Mouse (Mus musculus): ENCODE results near the gene Efhc1. TPM values are rescaled to one million over a fixed set of nuclear protein-coding genes. Genes with fewer than 3 reads are reported as not detected.

The Efhc1 gene
- total RNA-seq (2012; rRNA removed) (not detected in 2 replicates), polyA plus RNA-seq (2012; ENCODE audit: insufficient read depth in 1 of 2, insufficient read length in 2 of 2, low read depth in 1 of 2, low replicate concordance in 2 of 2, missing spikeins in 1 of 2) (not detected)

- Histone ChIP-seq H3K4me3 (ENCODE audit: control insufficient read depth in 1 of 2, insufficient read depth in 1 of 2, low read depth in 2 of 2, low read length in 2 of 2) (peak within 1 kb of the TSS; percentile 43 to 62), H3K9me3 (replicated peaks; ENCODE audit: insufficient read depth, low read length) (no peaks in the 10 kb centered on the region), H3K9ac (ENCODE audit: control insufficient read depth, low read depth, low read length, poor library complexity, severe bottlenecking) (peak within 1 kb of the TSS; percentile 7; the same call in 1 of the 2 replicates), H3K79me2 (ENCODE audit: control insufficient read depth, insufficient read depth, low read length, poor library complexity) (no peaks in the 10 kb centered on the region), H3K36me3 (ENCODE audit: control insufficient read depth in 1 of 2, insufficient read depth in 2 of 2, low read length in 2 of 2) (no peaks in the 10 kb centered on the region), H3K4me1 (ENCODE audit: control insufficient read depth in 1 of 2, insufficient read depth in 2 of 2, low read length in 2 of 2) (no peaks in the 10 kb centered on the region), H3K27me3 (ENCODE audit: control insufficient read depth in 1 of 2, insufficient read depth in 2 of 2, low read length in 2 of 2) (peaks cover 0 to 5% of the 10 kb centered on the region in 2 experiments; a peak in 2 of 4 replicates), H3K27ac (ENCODE audit: control insufficient read depth, low read depth, low read length) (no peak within 1 kb of the TSS)
- DNase-seq (ENCODE audit: low read depth, low spot score), result peak; percentile 68
- TF ChIP-seq POLR2A (IDR thresholded peaks at IDR 0.05; ENCODE audit: control insufficient read depth in 1 of 2, insufficient read depth in 1 of 2, low read depth in 1 of 2, low read length in 2 of 2, poor library complexity in 1 of 2), result no peak
- no peak for TF ChIP-seq MXI1 (IDR thresholded peaks at IDR 0.05; ENCODE audit: low read depth, low read length)
- TF ChIP-seq CHD1 (IDR thresholded peaks at IDR 0.05; ENCODE audit: low read depth, low read length), result no peak
- no peak for TF ChIP-seq ZNF384 (IDR thresholded peaks at IDR 0.05; ENCODE audit: low read depth, low read length)
- no peak for TF ChIP-seq MAZ (IDR thresholded peaks at IDR 0.05; ENCODE audit: low read depth, low read length)
- no peak for TF ChIP-seq TCF12 (IDR thresholded peaks at IDR 0.05; ENCODE audit: low read depth, low read length)
- TF ChIP-seq ZKSCAN1 (IDR thresholded peaks at IDR 0.05; ENCODE audit: low read depth, low read length), result no peak
- TF ChIP-seq RAD21 (IDR thresholded peaks at IDR 0.05; ENCODE audit: low read depth, low read length), result no peak
- no peak for TF ChIP-seq E2F4 (IDR thresholded peaks at IDR 0.05; ENCODE audit: borderline replicate concordance, low read depth, low read length)
- 0 out of 2 replicates have a peak, but pooled peaks have one; percentile 22 for TF ChIP-seq SIN3A (IDR thresholded peaks at IDR 0.05; ENCODE audit: low read length)
- TF ChIP-seq BHLHE40 (IDR thresholded peaks at IDR 0.05; ENCODE audit: borderline replicate concordance, low read depth, low read length), result no peak
- peak; percentile 63 for TF ChIP-seq NRF1 (IDR thresholded peaks at IDR 0.05; ENCODE audit: insufficient read depth, low read depth, low read length, poor library complexity, severe bottlenecking)
- TF ChIP-seq JUND (IDR thresholded peaks at IDR 0.05; ENCODE audit: low read depth, low read length), result no peak
Measured at GRCm38 (mm10) chr1:20951300-20951763, at the start of gene Efhc1. Gene Efhc1, plus strand, starts transcription at chr1:20951626.

- Histone ChIP-seq H3K79me2 (ENCODE audit: control insufficient read depth, insufficient read depth, low read length, poor library complexity) (no peaks in the 10 kb centered on the region), H3K36me3 (ENCODE audit: control insufficient read depth in 1 of 2, insufficient read depth in 2 of 2, low read length in 2 of 2) (no peaks in the 10 kb centered on the region), H3K27me3 (ENCODE audit: control insufficient read depth in 1 of 2, insufficient read depth in 2 of 2, low read length in 2 of 2) (no peaks in the 10 kb centered on the region; a peak in 1 of 4 replicates), H3K9ac (ENCODE audit: control insufficient read depth, low read depth, low read length, poor library complexity, severe bottlenecking) (no peak overlapping the region), H3K4me3 (ENCODE audit: control insufficient read depth in 1 of 2, insufficient read depth in 1 of 2, low read depth in 2 of 2, low read length in 2 of 2) (no peak overlapping the region), H3K27ac (ENCODE audit: control insufficient read depth, low read depth, low read length) (no peak overlapping the region), H3K9me3 (replicated peaks; ENCODE audit: insufficient read depth, low read length) (no peaks in the 10 kb centered on the region), H3K4me1 (ENCODE audit: control insufficient read depth in 1 of 2, insufficient read depth in 2 of 2, low read length in 2 of 2) (no peaks in the 10 kb centered on the region)
- DNase-seq (ENCODE audit: low read depth, low spot score), result no peak
- TF ChIP-seq TBP (IDR thresholded peaks at IDR 0.05; ENCODE audit: low read depth, low read length) (no peak), NELFE (IDR thresholded peaks at IDR 0.05; ENCODE audit: low read depth, low read length) (no peak), TCF12 (IDR thresholded peaks at IDR 0.05; ENCODE audit: low read depth, low read length) (no peak), RCOR1 (IDR thresholded peaks at IDR 0.05; ENCODE audit: low read depth, low read length) (no peak), GABPA (IDR thresholded peaks at IDR 0.05; ENCODE audit: low read depth, low read length) (no peak), POLR2AphosphoS2 (IDR thresholded peaks at IDR 0.05; ENCODE audit: low read length) (no peak), EP300 (IDR thresholded peaks at IDR 0.05; ENCODE audit: low read depth in 1 of 2, low read length in 2 of 2) (no peak), HCFC1 (IDR thresholded peaks at IDR 0.05; ENCODE audit: low read depth, low read length) (no peak), MAX (IDR thresholded peaks at IDR 0.05; ENCODE audit: low read length) (no peak), MXI1 (IDR thresholded peaks at IDR 0.05; ENCODE audit: low read depth, low read length) (no peak), MYC (IDR thresholded peaks at IDR 0.05; ENCODE audit: low read depth, low read length) (no peak), SIN3A (IDR thresholded peaks at IDR 0.05; ENCODE audit: low read length) (no peak), MAFK (IDR thresholded peaks at IDR 0.05; ENCODE audit: borderline replicate concordance, low read depth, low read length) (no peak)
Measured at GRCm38 (mm10) chr1:20905501-20906127, 45.8 kb upstream of the Efhc1 start.
